Mouse (Mus musculus) limb, embryonic 14.5 days (tissue): ENCODE data around the gene Zfp663. TPM values are rescaled to one million over a fixed set of nuclear protein-coding genes. Genes with fewer than 3 reads are reported as not detected.
A peak's percentile ranks its signal among the peaks of the same experiment; 100 is the strongest.

Source experiments
- ATAC-seq: fragments of 200-750 bp; cut with Nextera tagmentation; 2 replicates; pipeline ENCODE4 v1.8.0; 2017; ENCODE audit warnings: low read depth, moderate number of reproducible peaks, moderate TSS enrichment; ENCODE audit not compliant: low FRiP score
- DNase-seq: peaks from one replicate; pipeline ENCODE4 v3.0.0-alpha.2; 2015; ENCODE audit warnings: low spot score
- H3K27ac ChIP-seq: fragments of 300-500 bp; sonication (generic); replicated peaks from 2 replicates; pipeline ENCODE4 v1.5.1; 2014; ENCODE audit warnings: low read depth, mild to moderate bottlenecking, low read length, moderate library complexity, mixed read lengths
- H3K27me3 ChIP-seq: fragments of 300-500 bp; sonication (generic); 2 replicates; pipeline ENCODE4 v1.6.1; 2014; ENCODE audit warnings: low read length, mixed read lengths; ENCODE audit not compliant: control insufficient read depth, insufficient read depth
- H3K36me3 ChIP-seq: fragments of 300-500 bp; sonication (generic); 2 replicates; pipeline ENCODE4 v1.6.1; 2014; ENCODE audit warnings: mild to moderate bottlenecking, low read length, moderate library complexity, mixed read lengths; ENCODE audit not compliant: control insufficient read depth, insufficient read depth
- H3K4me1 ChIP-seq: fragments of 300-500 bp; sonication (generic); 2 replicates; pipeline ENCODE4 v1.6.1; 2014; ENCODE audit warnings: antibody characterized with exemption, low read length, mixed read lengths; ENCODE audit not compliant: control insufficient read depth, insufficient read depth
- H3K4me2 ChIP-seq: fragments of 300-500 bp; sonication (generic); replicated peaks from 2 replicates; pipeline ENCODE4 v1.6.1; 2014; ENCODE audit warnings: low read depth, mild to moderate bottlenecking, low read length, moderate library complexity; ENCODE audit not compliant: severe bottlenecking
- H3K4me3 ChIP-seq: fragments of 300-500 bp; sonication (generic); replicated peaks from 2 replicates; pipeline ENCODE4 v1.5.1; 2014; ENCODE audit warnings: low read length
- H3K9ac ChIP-seq: fragments of 300-500 bp; sonication (generic); 2 replicates; pipeline ENCODE4 v1.6.1; 2014; ENCODE audit warnings: mild to moderate bottlenecking, low read depth, low read length, moderate library complexity; ENCODE audit not compliant: severe bottlenecking
- H3K9me3 ChIP-seq: fragments of 300-500 bp; sonication (generic); 2 replicates; pipeline ENCODE4 v1.6.1; 2016; ENCODE audit warnings: low read length; ENCODE audit not compliant: control insufficient read depth
- POLR2A ChIP-seq: fragments of 200-500 bp; IDR thresholded peaks from 2 replicates; pipeline ENCODE4 v1.8.0; 2012; ENCODE audit warnings: inconsistent platforms, mild to moderate bottlenecking, moderate library complexity, borderline replicate concordance; ENCODE audit not compliant: insufficient read depth, insufficient read length; ENCODE audit errors: extremely low read depth
- WGBS: fragments of 180-500 bp; shearing (Covaris S2); extraction: QIAGEN DNeasy Blood & Tissue Kit; methylation state at CpG from one replicate; pipeline ENCODE4 v1.1.7; 2014; 5-methylcytosine and 5-hydroxymethylcytosine counted together
- polyA plus RNA-seq, 2 experiments: library from polyadenylated mRNA; depleted of rRNA in 1 of 2; stranded (reverse) in 1 of 2; unstranded in 1 of 2; fragments of >200 nt; fragmentation: Nextera tagmentation in 1 of 2; extraction: Ambion mirVana in 1 of 2; gene quantifications; 2 replicates each; pipeline versions ENCODE4 v1.2.1 to v1.2.3; 2012 to 2014

The Zfp663 gene
- polyA plus RNA-seq, 2 experiments = 0.44 to 0.49 TPM

DNA sequence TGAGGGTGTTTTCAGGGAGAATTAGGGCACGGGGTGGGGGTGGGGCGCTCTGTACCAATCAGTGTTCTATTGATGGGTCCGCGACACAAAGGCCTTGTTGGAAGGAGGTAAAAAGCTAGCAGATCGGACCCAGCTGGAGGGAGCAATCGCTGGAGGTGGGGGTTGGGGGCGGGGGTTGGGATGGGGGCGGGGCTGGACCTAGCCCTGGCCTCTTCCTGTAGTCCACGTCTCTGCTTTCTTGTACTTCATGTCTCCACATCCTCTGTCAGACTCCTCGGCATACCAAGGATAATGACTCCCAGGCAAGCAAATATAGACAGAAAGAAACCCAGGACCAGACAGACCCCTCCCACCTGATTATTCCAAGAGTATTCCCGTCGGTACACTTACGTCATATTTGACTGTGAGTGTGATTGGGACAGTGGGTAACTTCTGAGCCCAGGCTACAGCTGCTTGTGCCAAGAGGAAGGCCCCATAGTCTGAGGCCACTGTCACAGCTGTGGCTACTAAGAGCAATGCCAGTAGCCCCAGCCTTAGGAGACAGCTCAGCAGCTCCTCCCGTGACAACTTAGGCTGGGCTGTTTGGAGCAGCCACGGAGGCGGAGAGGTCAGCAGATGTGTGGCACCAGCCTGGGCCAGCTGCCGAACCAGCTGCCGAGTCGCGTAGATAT is 28.4 kb upstream of the Zfp663 start:
- no peaks in the 10 kb centered on the region for H3K9me3 ChIP-seq
- 40% methylated on average over 20 of the region's 20 CpGs for WGBS
- H3K4me1 ChIP-seq = peaks cover 6% of the 10 kb centered on the region; the same call in 1 of the 2 replicates
- H3K36me3 ChIP-seq = no peaks in the 10 kb centered on the region
- peak overlapping the region; percentile 16; the same call in 1 of the 2 replicates for H3K9ac ChIP-seq
- no peak overlapping the region for H3K27ac ChIP-seq
- no peak overlapping the region for H3K4me2 ChIP-seq
- no peak for TF ChIP-seq POLR2A
- DNase-seq = peak; percentile 18
- no peaks in the 10 kb centered on the region for H3K27me3 ChIP-seq
- peak; percentile 72 for ATAC-seq
- no peak overlapping the region for H3K4me3 ChIP-seq

DNA sequence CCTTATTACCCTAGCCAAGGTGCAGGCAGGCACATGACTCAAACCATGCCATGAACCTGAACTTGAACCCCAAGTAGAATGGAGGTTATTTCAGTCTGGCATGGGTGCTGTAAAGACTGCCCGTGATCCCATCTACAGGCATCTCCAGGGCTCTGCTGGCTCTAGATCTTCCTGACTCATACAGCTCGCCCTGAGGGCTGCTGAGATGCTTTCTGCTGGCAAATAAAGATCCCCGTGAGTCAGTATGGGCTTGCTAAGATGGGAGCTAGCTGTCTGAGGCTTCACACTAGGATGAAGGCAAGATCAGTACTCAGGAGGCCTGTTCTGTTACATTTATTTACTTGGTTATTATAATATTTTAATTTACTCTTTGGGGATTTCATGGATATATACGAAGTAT is 23.6 kb upstream of the Zfp663 start:
- no peak for ATAC-seq
- TF ChIP-seq POLR2A = no peak
- DNase-seq = no peak

DNA sequence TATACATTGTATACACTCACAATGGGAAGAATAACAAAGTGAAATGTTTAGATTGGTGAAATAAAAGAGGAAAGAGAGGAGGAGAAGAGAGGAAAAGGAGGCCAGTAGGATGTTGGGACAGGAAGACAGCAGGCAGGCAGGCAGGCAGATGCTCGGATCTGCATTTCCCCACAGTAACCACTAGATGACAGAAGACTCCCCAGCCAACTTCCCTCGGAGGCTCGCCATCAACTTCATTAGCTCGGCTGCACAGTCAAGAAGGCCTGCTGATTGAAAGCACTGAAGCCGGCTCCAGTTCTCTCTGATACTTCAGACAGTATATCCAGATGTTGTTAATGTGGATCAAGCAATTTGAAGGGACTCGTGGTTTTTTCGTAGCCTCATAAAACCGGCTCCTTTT is 23.0 kb upstream of the Zfp663 start:
- Histone ChIP-seq H3K4me2 (no peak overlapping the region), H3K4me1 (0 out of 2 replicates have a peak, but pooled peaks cover 1% of the 10 kb centered on the region), H3K27me3 (no peaks in the 10 kb centered on the region), H3K4me3 (no peak overlapping the region), H3K9me3 (no peaks in the 10 kb centered on the region), H3K27ac (no peak overlapping the region), H3K9ac (no peak overlapping the region), H3K36me3 (peaks cover 3% of the 10 kb centered on the region)
- 9% methylated on average over 8 of the region's 8 CpGs for WGBS
- TF ChIP-seq POLR2A = no peak
- ATAC-seq (no peak), DNase-seq (peak; percentile 68)

More for the DNA sequence above, 23.6 kb upstream of the Zfp663 start:
- Histone ChIP-seq H3K27ac (no peak overlapping the region), H3K4me1 (peaks cover 6% of the 10 kb centered on the region; the same call in 1 of the 2 replicates), H3K4me2 (no peak overlapping the region), H3K9me3 (no peaks in the 10 kb centered on the region), H3K4me3 (no peak overlapping the region), H3K27me3 (no peaks in the 10 kb centered on the region), H3K9ac (no peak overlapping the region), H3K36me3 (no peaks in the 10 kb centered on the region)
- 73% methylated on average over 4 of the region's 4 CpGs for WGBS

DNA sequence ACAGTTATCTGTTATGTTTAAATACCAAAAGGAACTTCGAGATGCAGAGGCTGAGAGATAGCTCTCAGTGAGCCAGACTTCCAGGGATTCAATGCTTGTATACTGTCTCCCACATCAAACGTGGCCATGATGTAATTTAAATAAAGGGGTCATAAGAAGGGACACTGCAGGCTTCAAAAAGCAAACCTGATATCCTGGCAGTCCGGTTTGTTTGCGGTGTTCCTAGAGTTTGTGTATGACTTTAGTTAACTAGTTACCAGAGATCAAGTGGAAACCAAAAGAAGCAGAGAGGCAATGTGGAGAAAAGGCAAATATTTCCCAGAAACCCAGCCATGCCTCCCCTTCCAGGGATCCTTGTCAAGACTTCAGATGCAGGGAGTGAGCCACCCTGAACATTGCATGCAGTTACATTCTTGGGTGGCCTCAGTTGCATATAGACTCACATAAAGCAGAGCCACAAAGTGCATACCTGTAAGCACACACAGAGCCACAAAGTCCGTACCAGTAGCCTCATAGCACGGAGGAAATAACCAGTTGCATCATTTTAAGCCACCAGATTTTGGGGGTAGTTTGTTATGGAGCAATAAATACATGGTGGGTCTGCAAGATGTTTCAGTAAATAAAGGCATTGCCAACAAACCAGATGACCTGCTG is 20.9 kb upstream of the Zfp663 start:
- Histone ChIP-seq H3K27ac (no peak overlapping the region), H3K4me1 (no peaks in the 10 kb centered on the region), H3K9me3 (no peaks in the 10 kb centered on the region), H3K36me3 (peaks cover 24% of the 10 kb centered on the region), H3K9ac (no peak overlapping the region), H3K4me3 (no peak overlapping the region), H3K4me2 (no peak overlapping the region), H3K27me3 (no peaks in the 10 kb centered on the region)
- ATAC-seq = no peak
- no peak for DNase-seq
- TF ChIP-seq POLR2A = no peak
- WGBS = 78% methylated on average over 6 of the region's 6 CpGs

DNA sequence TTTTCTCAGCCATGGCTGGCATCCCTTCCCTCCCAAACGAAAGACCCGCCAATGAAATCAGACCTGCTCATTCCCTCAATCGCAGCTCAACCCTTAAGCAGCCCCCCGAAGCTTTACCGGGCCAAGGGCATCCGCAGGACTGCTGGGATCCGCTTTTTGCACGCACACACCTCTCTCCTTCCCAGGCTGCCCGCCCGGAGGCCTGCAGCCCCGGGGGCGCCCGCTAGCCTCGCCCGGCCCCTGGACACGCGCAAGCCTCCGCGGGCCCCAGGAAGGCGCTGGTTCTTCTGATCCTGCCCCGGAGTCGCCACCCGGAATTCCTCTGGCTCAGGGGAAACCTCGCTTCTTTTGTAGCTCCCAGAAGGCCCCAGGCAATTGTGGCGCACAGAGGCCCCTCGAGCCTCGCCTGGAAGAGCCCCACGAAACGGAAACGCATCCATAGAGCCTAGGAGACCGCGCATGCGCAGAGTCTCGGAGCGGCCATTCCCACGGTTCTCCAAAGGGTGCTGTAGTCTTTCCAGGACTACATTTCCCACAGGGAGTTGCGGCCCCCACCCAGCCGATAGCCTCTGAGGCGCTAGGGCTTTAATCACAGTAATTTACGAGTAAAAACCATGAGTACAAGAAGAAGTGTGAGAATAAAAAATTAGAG is 19.4 kb upstream of the Zfp663 start, which contains the start of gene Zfp334:
TSS of gene Zfp334 (minus strand) at position 416 of the 652 bp plus-strand sequence.
- Histone ChIP-seq H3K27ac (peak within 1 kb of the TSS; percentile 89), H3K9ac (peak within 1 kb of the TSS; percentile 87), H3K27me3 (no peaks in the 10 kb centered on the region), H3K4me2 (peak within 1 kb of the TSS; percentile 72), H3K9me3 (no peaks in the 10 kb centered on the region), H3K36me3 (peaks cover 39% of the 10 kb centered on the region), H3K4me1 (no peaks in the 10 kb centered on the region), H3K4me3 (peak within 1 kb of the TSS; percentile 87)
- DNase-seq (peak; percentile 99), ATAC-seq (peak; percentile 91)
- TF ChIP-seq POLR2A = peak; percentile 40; the same call in 1 of the 2 replicates
- under 1% methylated on average over 40 of the region's 40 CpGs for WGBS
